Mouse (Mus musculus) midbrain, embryonic 10.5 days (tissue): ENCODE results near the gene Magoh. TPM values are rescaled to one million over a fixed set of nuclear protein-coding genes. Genes with fewer than 3 reads are reported as not detected.

Source experiments
- DNase-seq: peaks from one replicate; pipeline ENCODE4 v3.0.0-alpha.2; 2017; ENCODE audit warnings: low spot score
- H3K27ac ChIP-seq: fragments of 300-500 bp; sonication (generic); replicated peaks from 2 replicates; pipeline ENCODE4 v1.5.1; 2016; ENCODE audit warnings: mild to moderate bottlenecking
- H3K27me3 ChIP-seq: fragments of 300-500 bp; sonication (generic); 2 replicates; pipeline ENCODE4 v1.6.1; 2016; ENCODE audit warnings: low read depth, mild to moderate bottlenecking; ENCODE audit not compliant: poor library complexity, severe bottlenecking
- H3K36me3 ChIP-seq: fragments of 300-500 bp; sonication (generic); 2 replicates; pipeline ENCODE4 v1.6.1; 2016; ENCODE audit warnings: mild to moderate bottlenecking, moderate library complexity
- H3K4me1 ChIP-seq: fragments of 300-500 bp; sonication (generic); 2 replicates; pipeline ENCODE4 v1.6.1; 2016
- H3K4me3 ChIP-seq: fragments of 300-500 bp; sonication (generic); 2 replicates; pipeline ENCODE4 v1.5.1; 2016; ENCODE audit warnings: mild to moderate bottlenecking, moderate library complexity
- H3K9me3 ChIP-seq: fragments of 300-500 bp; sonication (generic); replicated peaks from 2 replicates; pipeline ENCODE4 v1.6.1; 2016; ENCODE audit warnings: mild to moderate bottlenecking
- WGBS: fragments of 180-500 bp; shearing (Covaris S2); methylation state at CpG from one replicate; pipeline ENCODE4 v1.1.7; 2016; 5-methylcytosine and 5-hydroxymethylcytosine counted together
- polyA plus RNA-seq: library from polyadenylated mRNA; unstranded; fragments of >200 nt; fragmentation: Nextera tagmentation; extraction: Ambion mirVana; gene quantifications from 2 replicates; pipeline ENCODE4 v1.2.1, GENCODE M21; 2016

Magoh gene
- polyA plus RNA-seq, 1 experiment from 2014 or later: 263 TPM

DNA sequence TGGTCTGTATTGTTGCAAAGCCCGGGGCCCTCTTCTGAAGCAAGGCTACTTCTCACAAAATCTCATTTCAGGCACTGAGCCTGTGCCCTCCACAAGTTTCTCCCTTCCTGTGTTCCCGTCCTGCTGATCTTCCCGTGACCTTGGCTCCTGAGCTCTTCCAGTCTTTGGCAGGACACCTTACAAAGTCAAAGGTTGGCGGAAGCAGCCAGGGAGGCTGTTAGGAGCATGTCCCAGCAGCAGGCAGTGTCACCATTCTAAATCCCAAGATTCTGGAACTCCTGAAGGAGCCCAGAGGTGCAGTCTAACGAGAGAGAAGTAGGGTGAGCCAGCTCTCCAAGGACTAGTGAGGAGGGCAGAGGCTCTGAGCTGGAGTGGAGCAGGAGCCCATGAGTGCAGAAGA is 31.0 kb upstream of the Magoh start:
- Histone ChIP-seq H3K4me3 (no peak overlapping the region), H3K36me3 (peaks cover 81% of the 10 kb centered on the region), H3K9me3 (no peaks in the 10 kb centered on the region), H3K27me3 (peaks cover 35% of the 10 kb centered on the region), H3K27ac (peak overlapping the region; percentile 5; the same call in 1 of the 2 replicates), H3K4me1 (peaks cover 31% of the 10 kb centered on the region)
- WGBS: 86% methylated on average over 5 of the region's 5 CpGs
- DNase-seq: no peak

- DNase-seq: no peak
- peaks cover 87% of the 10 kb centered on the region for H3K36me3 ChIP-seq
- peaks cover 32% of the 10 kb centered on the region for H3K27me3 ChIP-seq
- 92% methylated on average over 9 of the region's 9 CpGs for WGBS
- no peak overlapping the region for H3K4me3 ChIP-seq
- no peak overlapping the region for H3K27ac ChIP-seq
- peaks cover 22% of the 10 kb centered on the region for H3K4me1 ChIP-seq
- no peaks in the 10 kb centered on the region for H3K9me3 ChIP-seq
Observed at GRCm38 (mm10) chr4:107849621-107850020, 29.9 kb upstream of the Magoh start.

DNA sequence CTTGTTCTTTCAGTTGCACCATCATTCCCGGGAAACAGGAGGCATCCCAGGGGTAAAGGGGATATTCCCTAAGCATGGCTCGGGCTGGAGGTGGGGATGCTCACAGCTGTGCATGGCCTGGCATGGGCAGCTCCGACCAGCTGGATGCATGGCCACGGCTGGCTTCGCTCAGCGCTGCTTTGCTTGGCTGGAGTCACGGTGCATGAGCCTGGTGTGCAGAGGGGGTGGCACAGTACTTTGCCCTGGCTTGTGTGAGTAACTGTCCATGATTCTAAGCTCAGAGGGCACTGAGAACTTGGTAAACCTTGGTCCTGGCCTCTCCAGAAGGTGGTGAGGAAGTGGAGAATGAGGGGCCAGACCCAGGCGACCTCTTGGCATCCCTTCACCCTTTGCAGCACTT is 29.5 kb upstream of the Magoh start:
- Histone ChIP-seq H3K4me3 (no peak overlapping the region), H3K27me3 (peaks cover 27% of the 10 kb centered on the region), H3K4me1 (peaks cover 18% of the 10 kb centered on the region), H3K36me3 (peaks cover 91% of the 10 kb centered on the region), H3K27ac (no peak overlapping the region; the same call in 1 of the 2 replicates), H3K9me3 (no peaks in the 10 kb centered on the region)
- WGBS: 90% methylated on average over 8 of the region's 8 CpGs
- DNase-seq: no peak

- no peaks in the 10 kb centered on the region for H3K4me1 ChIP-seq
- no peak overlapping the region for H3K27ac ChIP-seq
- H3K36me3 ChIP-seq: peaks cover 98% of the 10 kb centered on the region
- WGBS: 90% methylated on average over 8 of the region's 8 CpGs
- no peak overlapping the region for H3K4me3 ChIP-seq
- H3K9me3 ChIP-seq: no peaks in the 10 kb centered on the region
- no peak for DNase-seq
- H3K27me3 ChIP-seq: no peaks in the 10 kb centered on the region
Observed at GRCm38 (mm10) chr4:107853333-107853732, 26.2 kb upstream of the Magoh start.

DNA sequence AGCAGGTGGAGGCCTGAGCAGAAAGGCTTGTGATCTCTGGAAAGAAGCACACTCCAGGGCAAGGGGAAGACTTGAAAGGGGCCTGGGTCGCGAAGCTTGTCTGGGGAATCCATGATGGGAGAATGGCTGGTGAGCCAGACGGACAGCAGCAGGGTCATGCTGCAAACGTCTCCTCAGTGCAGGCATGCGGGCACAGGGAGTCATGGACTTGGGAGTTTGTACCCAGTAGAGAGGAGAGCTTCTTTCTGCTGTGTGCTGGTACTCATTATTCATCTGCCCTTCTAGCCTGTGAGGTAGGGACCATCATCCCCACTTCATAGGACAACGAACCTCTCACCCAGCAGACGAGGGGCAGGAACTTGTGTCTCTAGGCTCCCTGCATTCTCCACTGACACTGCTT is 25.7 kb upstream of the Magoh start:
- H3K4me3 ChIP-seq: no peak overlapping the region
- no peak overlapping the region for H3K27ac ChIP-seq
- H3K36me3 ChIP-seq: peaks cover 98% of the 10 kb centered on the region
- no peaks in the 10 kb centered on the region for H3K9me3 ChIP-seq
- DNase-seq: no peak
- 90% methylated on average over 7 of the region's 7 CpGs for WGBS
- H3K4me1 ChIP-seq: no peaks in the 10 kb centered on the region
- H3K27me3 ChIP-seq: no peaks in the 10 kb centered on the region

GRCm38 (mm10) chr4:107856958-107857686 is 22.4 kb upstream of the Magoh start:
- H3K4me1 ChIP-seq: no peaks in the 10 kb centered on the region
- peaks cover 99% of the 10 kb centered on the region for H3K36me3 ChIP-seq

DNA sequence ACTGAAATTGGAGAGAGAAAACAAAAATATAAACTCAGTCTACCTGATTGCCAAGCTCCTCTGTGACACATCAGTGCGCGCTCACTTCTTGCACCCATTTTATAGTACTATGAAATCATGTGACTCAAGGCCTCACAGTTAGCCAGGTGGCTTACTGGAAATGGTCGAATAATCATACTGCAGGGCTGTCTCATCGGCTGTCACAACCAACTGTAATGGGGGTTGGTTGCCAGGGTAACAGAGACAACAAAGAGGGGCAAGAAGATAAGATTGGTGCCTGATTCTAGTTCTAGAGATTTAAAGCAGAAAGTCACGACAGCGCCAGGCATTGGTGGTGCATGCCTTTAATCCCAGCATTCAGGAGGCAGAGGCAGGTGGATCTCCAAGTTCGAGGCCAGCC is 20.6 kb upstream of the Magoh start:
- Histone ChIP-seq H3K9me3 (no peaks in the 10 kb centered on the region), H3K27me3 (no peaks in the 10 kb centered on the region), H3K36me3 (peaks cover 97% of the 10 kb centered on the region), H3K4me1 (no peaks in the 10 kb centered on the region), H3K4me3 (no peak overlapping the region), H3K27ac (no peak overlapping the region)
- no peak for DNase-seq
- WGBS: 89% methylated on average over 7 of the region's 7 CpGs

More at GRCm38 (mm10) chr4:107856958-107857686, 22.4 kb upstream of the Magoh start:
- Histone ChIP-seq H3K4me3 (no peak overlapping the region), H3K27ac (no peak overlapping the region), H3K27me3 (no peaks in the 10 kb centered on the region), H3K9me3 (no peaks in the 10 kb centered on the region)
- WGBS: 78% methylated on average over 11 of the region's 11 CpGs
- no peak for DNase-seq

DNA sequence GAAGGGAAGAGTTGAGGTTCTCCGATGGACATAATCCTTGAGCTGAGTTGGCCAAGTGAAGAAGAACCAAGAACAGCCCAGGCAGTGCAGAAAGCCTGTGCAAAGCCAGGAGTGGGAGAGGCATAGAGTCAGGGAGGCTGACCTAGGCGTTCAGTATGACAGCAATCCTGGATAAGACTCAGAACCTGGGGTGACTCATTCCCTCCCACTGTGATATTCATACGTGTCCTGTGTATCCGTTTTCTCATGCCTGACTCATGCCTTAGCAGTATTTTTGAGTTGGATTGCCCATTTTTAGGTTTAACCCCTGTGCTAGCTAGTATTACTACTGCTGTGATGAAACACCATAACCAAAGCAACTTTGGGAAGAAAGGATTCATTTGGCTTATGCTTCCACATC is 14.7 kb upstream of the Magoh start:
- WGBS: 83% methylated on average over 4 of the region's 4 CpGs
- Histone ChIP-seq H3K36me3 (peaks cover 73% of the 10 kb centered on the region), H3K4me3 (no peak overlapping the region), H3K4me1 (no peaks in the 10 kb centered on the region), H3K27me3 (no peaks in the 10 kb centered on the region), H3K27ac (no peak overlapping the region), H3K9me3 (no peaks in the 10 kb centered on the region)
- DNase-seq: no peak

- peaks cover 20% of the 10 kb centered on the region for H3K4me1 ChIP-seq
- H3K4me3 ChIP-seq: no peak overlapping the region
- no peaks in the 10 kb centered on the region for H3K27me3 ChIP-seq
- DNase-seq: no peak
- H3K9me3 ChIP-seq: no peaks in the 10 kb centered on the region
- no peak overlapping the region for H3K27ac ChIP-seq
- WGBS: 100% methylated on average over 1 of the region's 1 CpGs
- H3K36me3 ChIP-seq: peaks cover 58% of the 10 kb centered on the region
Observed at GRCm38 (mm10) chr4:107881631-107882030, 2.1 kb downstream of the Magoh start.

DNA sequence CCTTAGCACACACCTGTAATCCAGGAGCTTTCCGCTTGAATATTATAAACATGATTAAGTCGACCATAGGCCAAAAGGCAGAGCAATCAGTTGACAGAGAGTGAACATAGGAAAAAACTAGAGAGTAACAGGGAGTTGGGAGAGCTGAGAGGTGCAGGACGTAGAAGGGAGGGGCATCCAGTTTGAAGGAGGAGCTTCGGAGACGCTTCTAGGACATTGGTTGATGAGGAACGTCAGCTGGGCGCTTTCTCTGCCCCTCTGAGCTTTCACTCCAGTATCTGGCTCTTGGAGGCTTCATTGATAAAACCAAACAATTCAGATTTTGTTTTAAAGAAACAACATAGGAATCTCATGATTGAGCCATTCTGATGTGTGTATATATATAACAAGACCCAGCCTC is 6.8 kb downstream of the Magoh start:
- WGBS: 83% methylated on average over 7 of the region's 7 CpGs
- Histone ChIP-seq H3K27me3 (no peaks in the 10 kb centered on the region), H3K9me3 (no peaks in the 10 kb centered on the region), H3K4me3 (no peak overlapping the region), H3K4me1 (peaks cover 18% of the 10 kb centered on the region), H3K36me3 (peaks cover 68% of the 10 kb centered on the region), H3K27ac (no peak overlapping the region)
- no peak for DNase-seq

GRCm38 (mm10) chr4:107889385-107889730 is 9.8 kb downstream of the Magoh start:
- Histone ChIP-seq H3K4me1 (peaks cover 18% of the 10 kb centered on the region), H3K9me3 (no peaks in the 10 kb centered on the region), H3K27ac (peak overlapping the region; percentile 89), H3K4me3 (peak overlapping the region; percentile 69), H3K36me3 (peaks cover 68% of the 10 kb centered on the region), H3K27me3 (no peaks in the 10 kb centered on the region)
- no peak for DNase-seq
- WGBS: under 1% methylated on average over 12 of the region's 12 CpGs

DNA sequence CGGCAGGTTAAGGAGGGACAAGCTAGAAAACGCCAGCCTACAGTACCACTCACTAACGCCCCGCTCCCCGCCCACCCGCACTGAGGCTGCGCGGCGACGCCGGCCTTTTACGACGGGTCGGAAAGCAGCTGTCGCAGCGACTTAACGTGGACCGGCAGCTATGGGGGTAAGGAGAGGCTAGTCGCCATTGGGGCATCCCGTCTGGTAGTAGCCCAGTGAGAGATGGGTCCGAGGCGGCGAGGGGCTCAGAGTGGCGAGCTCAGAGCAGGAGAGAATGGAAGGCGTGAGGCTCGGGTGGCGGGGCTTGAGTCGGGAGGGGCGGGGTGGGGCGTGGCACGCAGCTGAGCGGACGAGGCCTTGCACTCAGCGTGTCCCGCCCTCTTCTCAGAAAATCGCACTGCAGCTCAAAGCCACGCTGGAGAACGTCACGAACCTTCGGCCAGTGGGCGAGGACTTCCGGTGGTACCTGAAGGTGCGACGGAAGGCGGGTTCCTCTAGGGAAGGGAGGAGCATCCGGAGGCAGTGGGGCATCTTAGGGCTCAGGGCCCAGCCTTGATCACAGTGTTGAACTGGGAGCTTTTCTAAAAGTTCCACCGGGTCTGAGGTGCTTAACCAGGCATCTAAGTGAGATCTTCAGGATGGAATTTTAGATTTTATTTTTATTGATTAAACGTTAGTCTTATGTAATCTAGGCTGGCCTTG is 10.3 kb downstream of the Magoh start, which contains the start of gene 0610037L13Rik:
TSS of gene 0610037L13Rik (plus strand) at position 83 of the 702 bp plus-strand sequence.
- WGBS: under 1% methylated on average over 47 of the region's 48 CpGs
- peak within 1 kb of the TSS; percentile 69 for H3K4me3 ChIP-seq
- H3K27me3 ChIP-seq: no peaks in the 10 kb centered on the region
- peak; percentile 96 for DNase-seq
- H3K4me1 ChIP-seq: peaks cover 18% of the 10 kb centered on the region
- peak within 1 kb of the TSS; percentile 89 for H3K27ac ChIP-seq
- peaks cover 68% of the 10 kb centered on the region for H3K36me3 ChIP-seq
- no peaks in the 10 kb centered on the region for H3K9me3 ChIP-seq

GRCm38 (mm10) chr4:107892663-107893062 is 13.1 kb downstream of the Magoh start:
- WGBS: 91% methylated on average over 2 of the region's 2 CpGs
- no peak overlapping the region for H3K27ac ChIP-seq
- DNase-seq: no peak
- peaks cover 68% of the 10 kb centered on the region for H3K36me3 ChIP-seq
- H3K27me3 ChIP-seq: no peaks in the 10 kb centered on the region
- H3K9me3 ChIP-seq: no peaks in the 10 kb centered on the region
- H3K4me1 ChIP-seq: peaks cover 18% of the 10 kb centered on the region
- H3K4me3 ChIP-seq: no peak overlapping the region
